Mouse (Mus musculus): ENCODE measurements around the gene Pou3f1.

GRCm38 (mm10) chr4:124703881-124704796 lies 47.5 kb downstream of the Pou3f1 start:
- TF ChIP-seq CTCF (IDR thresholded peaks at IDR 0.05; ENCODE audit: borderline replicate concordance, insufficient read depth, low read length) (no peak), POLR2A (IDR thresholded peaks at IDR 0.05; ENCODE audit: low read depth, low read length) (peak; percentile 46)
